Mouse (Mus musculus) liver, embryonic 15.5 days (tissue): ENCODE measurements around the gene Senp3. TPM values are rescaled to one million over a fixed set of nuclear protein-coding genes. Genes with fewer than 3 reads are reported as not detected.
"Not testable (repeated sequence)": the region's sequence is repeated elsewhere in the genome, so short reads cannot be mapped to it uniquely, and the experiment has no call there.

Experiments
- ATAC-seq: fragments of 200-750 bp; cut with Nextera tagmentation; 2 replicates; pipeline ENCODE4 v1.8.0; 2017; ENCODE audit warnings: moderate number of reproducible peaks, mild to moderate bottlenecking, moderate library complexity; ENCODE audit not compliant: insufficient read depth
- H3K27ac ChIP-seq: fragments of 300-500 bp; sonication (generic); replicated peaks from 2 replicates; pipeline ENCODE4 v1.5.1; 2015; ENCODE audit warnings: mild to moderate bottlenecking, inconsistent platforms
- H3K27me3 ChIP-seq: fragments of 300-500 bp; sonication (generic); 2 replicates; pipeline ENCODE4 v1.6.1; 2015; ENCODE audit warnings: mild to moderate bottlenecking, inconsistent platforms
- H3K36me3 ChIP-seq: fragments of 300-500 bp; sonication (generic); replicated peaks from 2 replicates; pipeline ENCODE4 v1.6.1; 2015; ENCODE audit warnings: moderate library complexity, mild to moderate bottlenecking, inconsistent platforms
- H3K4me1 ChIP-seq: fragments of 300-500 bp; sonication (generic); replicated peaks from 2 replicates; pipeline ENCODE4 v1.6.1; 2015; ENCODE audit warnings: inconsistent platforms
- H3K4me2 ChIP-seq: fragments of 300-500 bp; sonication (generic); 2 replicates; pipeline ENCODE4 v1.6.1; 2015; ENCODE audit warnings: moderate library complexity, mild to moderate bottlenecking, inconsistent platforms
- H3K4me3 ChIP-seq: fragments of 300-500 bp; sonication (generic); replicated peaks from 2 replicates; pipeline ENCODE4 v1.5.1; 2015; ENCODE audit warnings: mild to moderate bottlenecking, inconsistent platforms
- H3K9ac ChIP-seq: fragments of 300-500 bp; sonication (generic); 2 replicates; pipeline ENCODE4 v1.6.1; 2015; ENCODE audit warnings: moderate library complexity, mild to moderate bottlenecking, inconsistent platforms
- H3K9me3 ChIP-seq: fragments of 300-500 bp; sonication (generic); replicated peaks from 2 replicates; pipeline ENCODE4 v1.6.1; 2016; ENCODE audit warnings: inconsistent platforms
- WGBS: fragments of 180-500 bp; shearing (Covaris S2); methylation state at CpG from one replicate; pipeline ENCODE4 v1.1.7; 2015; ENCODE audit warnings: mixed read lengths; ENCODE audit not compliant: insufficient replicate concordance; 5-methylcytosine and 5-hydroxymethylcytosine counted together
- polyA plus RNA-seq: library from polyadenylated mRNA; unstranded; fragments of >200 nt; fragmentation: Nextera tagmentation; extraction: Ambion mirVana; gene quantifications from 2 replicates; pipeline ENCODE4 v1.2.1, GENCODE M21; 2015

Senp3 gene
- polyA plus RNA-seq, 1 experiment from 2014 or later = 23.9 TPM

DNA sequence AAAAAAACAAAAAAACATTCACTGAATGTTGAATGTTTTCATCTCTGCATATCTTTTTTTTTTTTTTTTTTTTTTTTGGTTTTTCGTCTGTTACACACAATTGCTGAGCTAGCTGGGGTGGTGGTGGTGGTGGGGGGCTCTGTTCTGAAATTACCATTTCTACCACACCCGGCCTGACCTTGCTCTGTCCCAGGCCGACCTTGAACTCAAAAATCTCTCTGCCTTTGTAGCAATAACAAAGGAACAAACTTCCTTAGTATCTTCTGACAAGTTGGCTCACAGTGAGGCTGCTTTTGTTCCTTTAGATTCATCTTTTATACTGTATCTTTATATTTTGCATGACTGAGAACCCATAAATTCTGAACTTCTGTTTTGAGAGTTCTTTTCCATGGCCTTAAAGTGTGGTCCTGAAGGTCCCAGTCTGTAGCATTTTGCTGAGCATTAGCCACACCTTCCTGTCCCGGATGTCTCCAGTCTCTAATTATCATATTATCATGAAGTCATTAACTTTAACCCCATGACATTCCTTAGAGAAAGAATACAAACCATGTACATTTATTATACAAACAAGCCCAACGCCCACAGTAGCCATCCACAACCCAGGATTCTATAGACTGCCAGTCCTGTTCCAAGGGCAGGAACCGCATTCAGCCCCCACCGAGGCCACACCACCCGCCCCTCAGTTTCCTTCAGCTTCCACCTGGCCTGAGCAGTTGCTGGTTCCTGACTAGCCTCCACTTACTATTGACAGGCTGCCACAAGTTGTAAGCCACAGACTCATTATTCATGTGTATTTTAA is 22.1 kb upstream of the Senp3 start:
- H3K27ac ChIP-seq = no peak overlapping the region
- no peaks in the 10 kb centered on the region for H3K36me3 ChIP-seq
- 57% methylated on average over 8 of the region's 8 CpGs for WGBS
- no peak overlapping the region for H3K4me2 ChIP-seq
- no peak for ATAC-seq
- no peak overlapping the region for H3K4me3 ChIP-seq
- peaks cover 20% of the 10 kb centered on the region for H3K4me1 ChIP-seq
- no peaks in the 10 kb centered on the region for H3K9me3 ChIP-seq
- no peaks in the 10 kb centered on the region for H3K27me3 ChIP-seq
- no peak overlapping the region for H3K9ac ChIP-seq

DNA sequence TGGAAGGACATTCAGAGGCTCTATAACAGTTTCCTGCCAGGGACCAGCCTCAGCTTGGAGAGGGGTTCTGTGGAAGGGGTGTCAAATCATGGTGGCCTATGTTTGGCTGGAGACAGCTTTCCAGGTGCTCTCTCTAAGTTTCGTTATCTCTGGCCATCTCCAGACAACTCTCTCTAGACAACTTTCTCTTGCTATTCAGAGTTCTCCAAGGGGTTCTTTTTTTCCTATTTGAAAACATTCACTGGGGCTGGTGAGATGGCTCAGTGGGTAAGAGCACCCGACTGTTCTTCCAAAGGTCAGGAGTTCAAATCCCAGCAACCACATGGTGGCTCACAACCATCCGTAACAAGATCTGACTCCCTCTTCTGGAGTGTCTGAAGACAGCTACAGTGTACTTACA is 21.5 kb upstream of the Senp3 start:
- 72% methylated on average over 3 of the region's 3 CpGs for WGBS

DNA sequence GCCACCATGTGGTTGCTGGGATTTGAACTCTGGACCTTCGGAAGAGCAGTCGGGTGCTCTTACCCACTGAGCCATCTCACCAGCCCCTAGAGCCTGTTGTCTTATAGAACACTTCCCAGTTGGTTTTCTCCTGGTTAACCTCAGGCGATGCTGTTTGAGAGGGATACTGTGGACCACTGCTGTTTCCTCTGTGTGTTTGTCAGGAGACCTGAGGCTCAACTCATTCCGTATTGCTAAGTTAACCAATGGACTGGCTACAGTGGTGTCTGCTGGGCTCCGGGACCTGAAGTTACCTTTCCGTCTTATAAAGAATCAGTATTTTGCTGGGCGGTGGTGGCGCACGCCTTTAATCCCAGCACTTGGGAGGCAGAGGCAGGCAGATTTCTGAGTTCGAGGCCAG is 21.0 kb upstream of the Senp3 start:
- WGBS = 76% methylated on average over 10 of the region's 10 CpGs
- not testable (repeated sequence) for H3K9me3 ChIP-seq, H3K27ac ChIP-seq, H3K4me3 ChIP-seq, H3K27me3 ChIP-seq, H3K36me3 ChIP-seq, H3K9ac ChIP-seq, H3K4me2 ChIP-seq, ATAC-seq
- H3K4me1 ChIP-seq = peaks cover 22% of the 10 kb centered on the region

More for the DNA sequence above, 21.5 kb upstream of the Senp3 start:
- H3K4me2 ChIP-seq, H3K9ac ChIP-seq, H3K36me3 ChIP-seq, H3K4me3 ChIP-seq, H3K9me3 ChIP-seq, H3K27me3 ChIP-seq, H3K27ac ChIP-seq, ATAC-seq: not testable (repeated sequence)
- H3K4me1 ChIP-seq = peaks cover 22% of the 10 kb centered on the region

DNA sequence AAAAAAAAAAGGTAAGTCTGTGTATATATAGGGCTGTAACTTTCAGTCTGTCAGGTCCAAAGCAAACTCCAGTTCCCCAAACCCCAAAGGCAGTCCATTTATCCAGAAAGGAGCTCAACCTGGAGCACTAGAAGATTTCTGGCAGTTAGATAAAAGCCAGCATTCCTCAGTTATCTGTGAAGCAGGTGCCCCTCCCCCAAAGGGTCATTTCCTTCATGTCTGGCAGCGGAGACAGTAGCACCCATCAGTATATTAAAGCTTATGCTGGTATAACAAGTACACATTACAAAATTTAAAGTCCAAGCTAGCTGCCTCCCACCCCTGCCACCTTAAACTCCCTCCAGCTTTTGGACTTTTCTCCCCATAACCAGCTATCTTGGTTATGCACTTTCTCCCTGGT is 17.7 kb upstream of the Senp3 start:
- H3K27ac ChIP-seq = no peak overlapping the region
- 30% methylated on average over 1 of the region's 1 CpGs for WGBS
- H3K4me2 ChIP-seq = no peak overlapping the region
- no peak overlapping the region for H3K9ac ChIP-seq
- ATAC-seq = no peak
- no peaks in the 10 kb centered on the region for H3K9me3 ChIP-seq
- peaks cover 21% of the 10 kb centered on the region for H3K4me1 ChIP-seq
- H3K36me3 ChIP-seq = no peaks in the 10 kb centered on the region
- peaks cover 14% of the 10 kb centered on the region for H3K27me3 ChIP-seq
- H3K4me3 ChIP-seq = no peak overlapping the region

DNA sequence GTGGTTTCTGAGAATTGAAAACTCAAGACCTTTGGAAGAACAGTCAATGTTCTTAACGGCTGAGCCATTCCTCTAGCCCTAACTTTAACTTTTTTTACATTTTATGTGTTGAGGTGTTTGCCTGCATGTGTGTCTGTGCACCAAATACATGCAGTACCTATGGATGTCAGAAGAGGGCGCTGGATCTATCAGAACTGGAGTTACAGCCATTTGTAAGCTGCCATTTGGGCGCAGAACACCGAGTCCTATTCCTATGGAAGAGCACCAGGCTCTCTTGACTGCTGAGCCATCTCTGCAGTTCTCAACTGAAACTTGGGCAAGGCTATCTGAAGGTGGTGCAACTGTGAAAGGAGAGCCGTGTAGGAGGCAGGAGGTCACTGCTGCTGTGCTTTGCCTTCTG is 16.7 kb upstream of the Senp3 start:
- H3K4me3 ChIP-seq = no peak overlapping the region
- H3K36me3 ChIP-seq = no peaks in the 10 kb centered on the region
- H3K4me2 ChIP-seq = no peak overlapping the region
- WGBS = 54% methylated on average over 5 of the region's 5 CpGs
- H3K4me1 ChIP-seq = peaks cover 18% of the 10 kb centered on the region
- no peaks in the 10 kb centered on the region for H3K9me3 ChIP-seq
- no peak overlapping the region for H3K9ac ChIP-seq
- no peak overlapping the region for H3K27ac ChIP-seq
- H3K27me3 ChIP-seq = peaks cover 15% of the 10 kb centered on the region
- ATAC-seq = no peak

DNA sequence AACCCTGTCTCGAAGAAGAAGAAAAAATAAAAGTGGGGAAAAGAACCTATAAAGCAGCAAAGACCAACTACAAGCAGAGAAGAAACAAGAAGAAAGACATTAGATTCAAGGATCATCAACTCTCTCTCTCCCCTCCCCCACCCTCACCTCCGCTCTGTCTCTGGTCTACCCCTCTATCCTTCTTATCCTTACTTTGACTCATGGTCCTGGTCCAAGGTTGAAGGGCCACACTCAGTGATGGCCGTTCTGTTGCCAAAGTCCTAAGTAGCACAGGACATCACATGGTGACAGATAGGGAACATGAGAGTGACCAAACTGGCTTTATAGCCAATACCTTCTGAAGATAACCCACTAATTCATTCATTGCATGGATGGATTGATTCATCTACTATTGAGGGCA is 15.5 kb upstream of the Senp3 start:
- no peak for ATAC-seq
- H3K4me2 ChIP-seq = no peak overlapping the region
- H3K36me3 ChIP-seq = no peaks in the 10 kb centered on the region
- 82% methylated on average over 3 of the region's 3 CpGs for WGBS
- H3K9ac ChIP-seq = no peak overlapping the region
- no peak overlapping the region for H3K4me3 ChIP-seq
- H3K27ac ChIP-seq = no peak overlapping the region
- H3K27me3 ChIP-seq = peaks cover 15% of the 10 kb centered on the region
- H3K9me3 ChIP-seq = no peaks in the 10 kb centered on the region
- peaks cover 29% of the 10 kb centered on the region for H3K4me1 ChIP-seq

DNA sequence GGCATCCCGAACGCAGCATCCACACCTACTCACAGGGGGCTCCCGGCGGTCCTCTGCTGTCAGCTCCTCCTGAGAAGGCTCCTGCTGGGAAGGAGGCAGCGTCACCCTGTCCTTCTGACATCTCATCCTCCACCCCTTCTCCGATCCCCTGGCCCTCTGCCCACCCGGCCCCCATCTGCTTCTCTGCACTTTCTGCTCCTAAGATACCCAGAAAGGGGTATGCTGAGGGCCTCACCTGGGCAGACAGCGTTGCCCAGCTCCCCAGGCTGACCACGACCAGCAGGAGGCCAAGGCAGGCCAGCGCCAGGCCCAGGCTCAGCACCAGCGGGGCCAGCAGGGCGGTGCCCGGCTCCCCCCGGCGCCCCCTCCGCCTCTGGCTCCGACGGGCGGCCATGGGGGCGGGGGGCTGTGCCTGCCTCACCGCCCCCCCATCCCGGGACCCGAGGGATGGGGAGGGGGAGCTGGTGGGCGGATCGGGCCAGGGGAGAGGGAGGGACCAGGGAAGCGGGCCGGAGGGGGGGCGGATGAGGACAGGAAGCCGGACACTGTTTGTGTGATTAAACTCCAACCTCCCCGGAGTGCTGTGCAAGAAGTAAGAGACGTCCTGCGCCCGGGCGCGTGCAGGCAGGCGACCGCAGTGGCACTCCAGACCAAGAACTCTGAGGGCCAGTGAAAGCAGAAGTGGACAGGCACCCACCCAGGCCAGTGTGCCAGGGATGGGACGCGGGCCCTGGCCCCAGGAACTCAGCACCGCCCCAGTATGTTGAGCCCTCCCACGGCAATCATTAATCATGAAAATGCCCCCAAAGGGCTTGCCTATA is 13.7 kb upstream of the Senp3 start, which contains the start of the genes Tnfsf12 and Tnfsfm13:
Gene Tnfsf12, minus strand, starts transcription at position 489 of the 821 bp plus-strand sequence.
Gene Tnfsfm13, minus strand, starts transcription at position 738 of the 821 bp plus-strand sequence.
- 10% methylated on average over 41 of the region's 41 CpGs for WGBS
- H3K4me2 ChIP-seq = peak within 1 kb of the TSS; percentile 68
- peaks cover 33% of the 10 kb centered on the region for H3K4me1 ChIP-seq
- peak; percentile 56 for ATAC-seq
- no peaks in the 10 kb centered on the region for H3K36me3 ChIP-seq
- peak within 1 kb of the TSS; percentile 51 for H3K9ac ChIP-seq
- H3K27me3 ChIP-seq = peaks cover 15% of the 10 kb centered on the region
- H3K4me3 ChIP-seq = peak within 1 kb of the TSS; percentile 56
- H3K27ac ChIP-seq = peak within 1 kb of the TSS; percentile 71
- H3K9me3 ChIP-seq = no peaks in the 10 kb centered on the region

DNA sequence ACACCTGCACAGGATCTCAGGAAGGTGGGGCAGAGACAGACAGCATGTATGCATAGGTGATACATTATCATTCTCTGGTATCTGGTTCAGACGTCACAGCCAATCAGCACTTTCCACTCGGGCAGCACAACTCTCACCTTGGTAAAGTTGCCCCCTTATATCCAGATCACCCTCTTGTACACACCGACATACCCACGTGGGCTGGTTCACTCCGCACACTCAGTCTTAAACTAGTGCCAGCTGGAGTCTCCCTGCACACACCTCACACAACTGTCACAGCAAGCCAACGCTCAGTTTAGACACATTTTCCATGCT is 13.1 kb upstream of the Senp3 start:
- H3K27me3 ChIP-seq = peaks cover 15% of the 10 kb centered on the region
- peak overlapping the region; percentile 56 for H3K4me3 ChIP-seq
- H3K36me3 ChIP-seq = no peaks in the 10 kb centered on the region
- H3K9me3 ChIP-seq = no peaks in the 10 kb centered on the region
- no peak overlapping the region for H3K27ac ChIP-seq
- peak overlapping the region; percentile 68 for H3K4me2 ChIP-seq
- no peak for ATAC-seq
- peak overlapping the region; percentile 51; the same call in 1 of the 2 replicates for H3K9ac ChIP-seq
- 44% methylated on average over 6 of the region's 6 CpGs for WGBS
- H3K4me1 ChIP-seq = peaks cover 33% of the 10 kb centered on the region

DNA sequence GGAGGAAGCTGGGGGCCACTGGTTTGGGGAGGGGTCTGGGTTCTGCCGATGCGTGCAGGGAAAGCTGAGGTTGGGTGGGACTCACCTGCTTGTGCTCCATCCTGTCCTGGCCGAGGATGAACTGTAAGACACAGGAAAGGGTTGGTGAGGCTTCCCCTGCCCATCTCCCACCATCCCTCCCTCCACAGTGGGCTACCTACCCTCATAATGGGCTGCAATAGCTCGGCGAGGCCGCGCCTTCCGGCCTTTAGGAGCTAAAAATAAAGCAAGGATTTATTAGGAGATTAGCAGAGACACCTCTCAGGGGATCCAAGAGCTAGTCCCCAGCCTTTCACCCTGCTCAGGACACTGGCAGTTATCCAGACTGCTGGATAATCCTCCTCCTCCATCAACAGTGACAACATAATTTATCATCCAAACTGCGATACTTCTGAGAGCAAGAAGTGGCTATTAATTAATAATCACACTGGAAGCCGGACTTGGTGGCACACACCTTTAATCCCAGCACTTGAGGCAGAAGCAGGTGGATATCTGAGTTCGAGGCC is 11.6 kb upstream of the Senp3 start:
- Histone ChIP-seq H3K9me3 (no peaks in the 10 kb centered on the region), H3K4me2 (no peak overlapping the region), H3K36me3 (no peaks in the 10 kb centered on the region), H3K27me3 (peaks cover 15% of the 10 kb centered on the region), H3K4me3 (no peak overlapping the region), H3K9ac (no peak overlapping the region), H3K4me1 (peaks cover 24% of the 10 kb centered on the region), H3K27ac (no peak overlapping the region)
- WGBS = 50% methylated on average over 11 of the region's 11 CpGs
- ATAC-seq = no peak

DNA sequence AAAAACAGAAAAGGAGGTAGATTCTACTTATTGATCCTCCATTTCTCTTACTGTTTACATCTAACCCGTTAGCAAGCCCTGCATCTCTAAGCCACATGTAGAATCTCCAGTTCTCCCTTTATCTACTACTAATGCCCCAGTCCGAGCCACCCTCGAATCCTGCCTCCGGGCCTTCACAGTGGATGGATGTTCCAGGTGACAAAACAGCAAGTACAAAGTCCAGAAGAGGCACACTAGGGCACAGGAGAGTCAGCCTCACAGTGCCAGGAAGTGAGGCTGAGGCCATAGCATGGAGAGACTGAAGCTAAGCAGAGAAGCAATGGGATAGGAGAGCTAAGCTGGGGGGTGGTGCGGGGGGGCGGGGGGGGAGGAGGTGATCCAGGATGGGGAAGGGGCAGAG is 11.0 kb upstream of the Senp3 start:
- no peak overlapping the region for H3K27ac ChIP-seq

DNA sequence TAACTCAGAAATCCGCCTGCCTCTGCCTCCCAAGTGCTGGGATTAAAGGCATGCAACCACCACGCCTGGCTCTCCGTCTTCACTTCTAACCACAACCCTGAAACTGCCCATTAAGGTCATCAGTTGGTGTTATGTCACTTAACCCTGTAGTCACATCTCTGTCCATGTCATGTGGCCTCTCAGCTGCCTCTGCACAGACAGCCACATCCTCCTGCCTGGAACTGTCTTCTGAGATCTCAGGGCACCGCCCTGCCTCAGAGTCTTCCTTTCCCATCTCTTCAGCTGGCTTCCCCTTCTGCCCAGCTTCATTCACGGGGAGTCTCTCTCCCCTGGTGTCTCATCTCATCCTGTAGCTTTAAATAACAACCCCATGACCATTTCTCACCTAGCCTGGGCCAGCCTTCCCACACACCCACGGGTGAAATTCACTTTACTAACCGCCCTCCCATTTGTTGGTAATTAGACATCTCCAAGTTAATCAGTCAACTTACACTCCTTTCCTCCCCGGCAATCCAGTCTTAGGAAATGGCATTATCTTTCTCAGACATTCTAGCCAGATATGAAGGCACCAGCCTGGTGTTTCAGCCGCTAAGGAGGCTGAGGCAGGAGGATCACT is 10.4 kb upstream of the Senp3 start:
- ATAC-seq = no peak
- no peak overlapping the region for H3K4me2 ChIP-seq
- WGBS = 25% methylated on average over 9 of the region's 9 CpGs
- no peaks in the 10 kb centered on the region for H3K9me3 ChIP-seq
- peaks cover 15% of the 10 kb centered on the region for H3K27me3 ChIP-seq
- no peak overlapping the region for H3K4me3 ChIP-seq
- no peak overlapping the region for H3K27ac ChIP-seq
- H3K36me3 ChIP-seq = no peaks in the 10 kb centered on the region
- H3K4me1 ChIP-seq = peaks cover 24% of the 10 kb centered on the region
- H3K9ac ChIP-seq = no peak overlapping the region

More for the DNA sequence above, 11.0 kb upstream of the Senp3 start:
- ATAC-seq = no peak
- Histone ChIP-seq H3K4me1 (peaks cover 24% of the 10 kb centered on the region), H3K4me3 (no peak overlapping the region), H3K9me3 (no peaks in the 10 kb centered on the region), H3K4me2 (no peak overlapping the region), H3K9ac (no peak overlapping the region), H3K36me3 (no peaks in the 10 kb centered on the region), H3K27me3 (peaks cover 15% of the 10 kb centered on the region)
- WGBS = 58% methylated on average over 6 of the region's 6 CpGs
